Mouse (Mus musculus) stomach, postnatal 0 days (tissue): ENCODE data around the gene Pcnx2.

Experiments
- CTCF ChIP-seq: IDR thresholded peaks from 2 replicates; pipeline ENCODE4 v1.5.1; 2016; ENCODE audit warnings: antibody characterized with exemption, low read depth, mild to moderate bottlenecking, moderate library complexity
- EP300 ChIP-seq: optimal IDR thresholded peaks from 2 replicates; pipeline ENCODE3; 2016; ENCODE audit warnings: antibody characterized with exemption

DNA sequence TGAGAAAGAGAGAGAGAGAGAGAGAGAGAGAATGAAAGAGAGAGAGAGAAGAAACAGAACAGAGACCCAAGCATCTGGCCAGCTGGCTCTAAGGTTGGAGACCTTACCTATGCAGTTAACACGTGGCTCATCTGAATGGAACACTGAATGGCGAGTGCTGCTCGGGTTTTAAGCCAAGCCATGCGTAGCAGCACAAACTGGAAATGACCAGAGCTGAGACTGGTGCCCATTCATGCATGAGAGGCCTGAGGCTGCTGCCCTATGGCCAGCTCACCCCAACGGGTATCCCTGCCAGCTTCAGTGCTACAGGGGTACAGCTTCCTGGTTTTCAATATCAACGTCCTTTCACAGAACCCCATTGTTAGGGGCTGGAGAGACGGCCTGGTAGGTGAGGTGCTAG is 43.7 kb downstream of the Pcnx2 start:
- TF ChIP-seq CTCF = no peak
- no peak for TF ChIP-seq EP300
